In the genomic region with DNA sequence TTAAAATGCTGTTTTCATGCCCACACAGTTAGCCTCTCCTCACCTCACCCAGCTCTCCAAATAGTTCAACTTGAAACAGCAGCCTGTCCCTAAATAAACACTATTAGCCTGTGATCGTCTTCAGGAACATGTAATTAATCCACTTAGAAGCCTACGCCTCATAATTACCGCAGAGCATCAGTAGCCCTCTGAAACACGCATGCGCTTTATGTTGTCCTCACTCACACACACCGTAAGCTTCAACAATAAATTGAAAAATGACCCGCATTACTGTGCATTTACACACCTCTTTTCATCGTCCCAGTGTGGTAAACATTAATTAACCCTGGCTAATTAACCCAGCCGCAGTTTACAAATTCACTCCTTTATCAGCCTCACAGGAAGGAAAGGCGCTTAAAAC, we compare ENCODE assay signal across 18 mouse cellular contexts.
DNase-seq lines count a peak whose midpoint lies in the region; ATAC-seq and TF ChIP-seq lines count a peak whose summit lies in the region.
"Had no signal": no experiment of that assay in that cellular context is flagged by ENCODE, and none has a peak within 500 bp of the region (broad histone marks: within the 10 kb centered on the region; RNA-seq: fewer than 3 reads in every experiment).

No protein-coding gene starts in this region.

- peaks cover 25% of the 10 kb centered on the region for H3K4me1 ChIP-seq in forebrain, embryonic 13.5 days
- H3K4me1 ChIP-seq in forebrain, embryonic 10.5 days = peaks cover 22% of the 10 kb centered on the region; the same call in 1 of the 2 replicates
- H3K4me1 ChIP-seq in heart, embryonic 15.5 days (replicated peaks) = peaks cover 23% of the 10 kb centered on the region
- H3K4me1 ChIP-seq in neural tube, embryonic 14.5 days (ENCODE audit: control insufficient read depth, insufficient read depth, low read length) = no peaks in the 10 kb centered on the region
- H3K4me1 ChIP-seq: intestine, embryonic 15.5 days had no signal

- H3K27ac ChIP-seq in forebrain, embryonic 13.5 days = no peak overlapping the region
- no peak overlapping the region for H3K27ac ChIP-seq in forebrain, embryonic 10.5 days
- H3K27ac ChIP-seq in heart, embryonic 15.5 days = peak overlapping the region; percentile 37; the same call in 1 of the 2 replicates
- peak overlapping the region; percentile 32; the same call in 1 of the 2 replicates for H3K27ac ChIP-seq in layer of hippocampus, adult 2 months
- H3K27ac ChIP-seq in neural tube, embryonic 14.5 days (ENCODE audit: low read depth, low read length) = no peak overlapping the region
- H3K27ac ChIP-seq: intestine, embryonic 15.5 days had no signal

- H3K36me3 ChIP-seq in forebrain, embryonic 13.5 days (ENCODE audit: poor library complexity, severe bottlenecking) = peaks cover 26% of the 10 kb centered on the region
- H3K36me3 ChIP-seq in forebrain, embryonic 10.5 days (replicated peaks) = peaks cover 53% of the 10 kb centered on the region
- peaks cover 8% of the 10 kb centered on the region; the same call in 1 of the 2 replicates for H3K36me3 ChIP-seq in heart, embryonic 15.5 days
- 0 out of 2 replicates have a peak, but pooled peaks cover 4% of the 10 kb centered on the region for H3K36me3 ChIP-seq in neural tube, embryonic 14.5 days (ENCODE audit: control insufficient read depth, insufficient read depth, low read length)
- H3K36me3 ChIP-seq: intestine, embryonic 15.5 days had no signal

- no peak overlapping the region for H3K4me3 ChIP-seq in forebrain, embryonic 13.5 days
- H3K4me3 ChIP-seq in forebrain, embryonic 10.5 days = no peak overlapping the region
- no peak overlapping the region for H3K4me3 ChIP-seq in heart, embryonic 15.5 days
- no peak overlapping the region for H3K4me3 ChIP-seq in layer of hippocampus, adult 2 months
- H3K4me3 ChIP-seq in neural tube, embryonic 14.5 days (ENCODE audit: low read depth, low read length) = no peak overlapping the region
- H3K4me3 ChIP-seq: intestine, embryonic 15.5 days had no signal

- no peak overlapping the region for H3K9ac ChIP-seq in forebrain, embryonic 13.5 days
- no peak overlapping the region for H3K9ac ChIP-seq in heart, embryonic 15.5 days
- no peak overlapping the region for H3K9ac ChIP-seq in neural tube, embryonic 14.5 days (replicated peaks; ENCODE audit: low read depth, low read length)
- H3K9ac ChIP-seq: intestine, embryonic 15.5 days had no signal

- no peaks in the 10 kb centered on the region for H3K9me3 ChIP-seq in forebrain, embryonic 13.5 days (replicated peaks)
- no peaks in the 10 kb centered on the region for H3K9me3 ChIP-seq in forebrain, embryonic 10.5 days
- no peaks in the 10 kb centered on the region for H3K9me3 ChIP-seq in heart, embryonic 15.5 days (replicated peaks)
- no peaks in the 10 kb centered on the region for H3K9me3 ChIP-seq in neural tube, embryonic 14.5 days (ENCODE audit: control insufficient read depth, low read length)
- H3K9me3 ChIP-seq: intestine, embryonic 15.5 days had no signal

- peak overlapping the region; percentile 32 for H3K4me2 ChIP-seq in forebrain, embryonic 13.5 days
- H3K4me2 ChIP-seq in heart, embryonic 15.5 days = no peak overlapping the region
- H3K4me2 ChIP-seq in neural tube, embryonic 14.5 days (ENCODE audit: low read depth, low read length) = no peak overlapping the region
- H3K4me2 ChIP-seq: intestine, embryonic 15.5 days; liver, embryonic 11.5 days had no signal

- 43% methylated on average over 10 of the region's 10 CpGs for WGBS in forebrain, embryonic 13.5 days
- 92% methylated on average over 10 of the region's 10 CpGs for WGBS in forebrain, embryonic 10.5 days
- 81% methylated on average over 10 of the region's 10 CpGs for WGBS in heart, embryonic 15.5 days
- WGBS in neural tube, embryonic 14.5 days = 51% methylated on average over 10 of the region's 10 CpGs

- DNase-seq in forebrain, embryonic 10.5 days (ENCODE audit: extremely low spot score, low spot score) = no peak
- no peak for DNase-seq in heart, postnatal 4 days
- DNase-seq in layer of hippocampus, adult 2 months (ENCODE audit: low spot score in 2 of 2) = no peak
- DNase-seq in layer of hippocampus, postnatal 10 days (ENCODE audit: low spot score in 2 of 2) = no peak
- DNase-seq: adrenal gland, adult 8-10 months; cerebellum, adult 2 months; kidney, adult 9 months; lung, adult 2 months; thymus, postnatal 14 days had no signal

- no peak for TF ChIP-seq CTCF in layer of hippocampus, adult 2 months (conservative IDR thresholded peaks at IDR 0.05)

- H3K27me3 ChIP-seq in forebrain, embryonic 13.5 days = no peaks in the 10 kb centered on the region
- H3K27me3 ChIP-seq in forebrain, embryonic 10.5 days (ENCODE audit: poor library complexity, severe bottlenecking) = no peaks in the 10 kb centered on the region
- H3K27me3 ChIP-seq in heart, embryonic 15.5 days = no peaks in the 10 kb centered on the region
- no peaks in the 10 kb centered on the region for H3K27me3 ChIP-seq in neural tube, embryonic 14.5 days (ENCODE audit: control insufficient read depth, insufficient read depth, low read length)
- H3K27me3 ChIP-seq: intestine, embryonic 15.5 days; Patski had no signal

- ATAC-seq in forebrain, embryonic 13.5 days = 0 out of 2 replicates have a peak, but pooled peaks have one; percentile 25
- ATAC-seq in heart, embryonic 15.5 days (replicated peaks; ENCODE audit: insufficient number of reproducible peaks, insufficient read depth, low FRiP score, low read depth) = no peak
- ATAC-seq in neural tube, embryonic 14.5 days (ENCODE audit: low read depth) = peak; percentile 63
- no peak for ATAC-seq in granulocyte monocyte progenitor cell, adult 5-6 weeks (replicated peaks; ENCODE audit: poor library complexity, severe bottlenecking)
- ATAC-seq: CD4-positive, CD25-positive, alpha-beta regulatory T cell, adult 4 months; intestine, embryonic 15.5 days; midbrain, embryonic 16.5 days; Patski had no signal

Comparison
In these comparisons a context has a peak if more than half of its experiments do, and no peak if none do; other contexts are left out.
1. ATAC-seq: peak in forebrain, embryonic 13.5 days (single experiment) and neural tube, embryonic 14.5 days (single experiment); none in heart, embryonic 15.5 days (single experiment) and granulocyte monocyte progenitor cell, adult 5-6 weeks (single experiment).
2. H3K27ac ChIP-seq: peak in heart, embryonic 15.5 days (single experiment) and layer of hippocampus, adult 2 months (single experiment); none in forebrain, embryonic 13.5 days (single experiment), forebrain, embryonic 10.5 days (single experiment) and neural tube, embryonic 14.5 days (single experiment).